Mouse (Mus musculus): ENCODE measurements around the gene Srcin1.

Srcin1 gene

DNA sequence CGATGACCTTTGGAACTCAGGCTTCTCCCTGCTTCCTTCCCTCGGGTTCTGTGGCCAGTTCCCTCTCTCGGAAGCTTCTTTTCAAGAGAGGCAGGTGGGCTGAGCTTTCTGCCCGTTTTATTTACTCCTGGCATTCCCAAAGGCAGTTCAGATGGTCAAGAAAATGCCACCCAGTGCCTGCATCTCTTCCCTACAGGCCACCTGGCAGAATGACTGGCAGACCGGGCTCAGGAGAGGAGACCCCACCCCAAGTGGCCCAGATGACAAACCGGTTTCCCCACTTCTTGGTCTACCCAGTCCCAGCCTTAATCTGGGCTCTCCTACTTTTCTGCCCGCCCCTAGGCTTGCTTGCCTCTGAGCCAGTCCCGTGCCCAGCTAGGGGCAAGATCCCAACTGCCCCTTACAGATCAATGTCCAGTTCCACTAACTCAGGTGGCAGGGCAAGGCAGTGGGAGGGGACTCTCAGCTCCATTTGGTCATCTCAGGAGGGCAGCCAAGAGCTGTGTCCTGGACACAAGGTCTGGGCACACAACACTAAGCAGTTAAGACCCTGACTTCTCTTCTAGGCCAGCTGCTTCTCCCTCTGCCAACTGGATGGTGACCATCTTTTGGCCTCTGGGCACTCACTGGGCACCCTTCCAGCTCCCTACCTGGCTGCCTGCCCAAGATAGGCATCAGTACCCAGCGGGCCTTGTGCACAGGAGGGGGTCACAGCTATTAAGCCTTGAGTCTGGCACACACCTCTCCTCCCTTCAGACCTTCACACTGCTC, at the start of gene Srcin1:
Gene Srcin1, minus strand, starts transcription at position 51 of the 771 bp plus-strand sequence.
- peak; percentile 66 to 79 for DNase-seq

DNA sequence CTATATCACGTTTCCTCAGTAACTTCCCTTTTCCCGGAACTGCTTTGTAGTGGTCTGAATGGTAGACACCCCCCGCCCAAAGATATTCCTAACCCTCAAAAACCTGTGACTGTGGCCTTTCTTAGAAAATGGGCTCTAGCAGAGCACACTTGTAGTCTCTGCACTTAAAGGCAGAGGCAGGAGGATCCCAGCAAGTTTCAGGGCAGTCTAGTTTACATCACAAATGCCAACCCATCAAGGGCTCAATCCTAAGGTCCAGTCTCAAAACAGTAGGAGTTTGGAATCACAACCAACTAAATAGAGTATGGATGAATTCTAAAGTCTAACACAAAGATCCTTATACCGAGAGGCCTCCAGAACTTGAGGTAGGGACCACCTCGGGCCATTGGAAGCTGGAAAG, 49.6 kb upstream of the Srcin1 start:
- no peak for DNase-seq

DNA sequence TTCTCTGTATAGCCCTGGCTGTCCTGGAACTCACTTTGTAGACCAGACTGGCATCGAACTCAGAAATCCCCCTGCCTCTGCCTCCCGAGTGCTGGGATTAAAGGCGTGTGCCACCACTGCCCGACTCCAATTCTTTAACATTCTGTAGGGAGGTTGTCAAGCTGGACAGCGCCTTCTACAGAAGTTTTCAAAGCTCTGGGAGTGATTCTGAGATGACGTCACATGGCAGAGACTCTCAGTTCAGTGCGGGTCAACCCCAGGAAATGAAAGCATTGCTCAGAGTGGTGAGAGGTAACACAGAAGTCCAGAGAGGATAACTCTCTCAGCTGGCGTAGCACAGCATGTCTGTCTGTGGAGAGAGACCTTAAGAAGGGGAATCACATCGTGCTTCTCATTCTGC, 47.2 kb upstream of the Srcin1 start:
- DNase-seq: no peak

DNA sequence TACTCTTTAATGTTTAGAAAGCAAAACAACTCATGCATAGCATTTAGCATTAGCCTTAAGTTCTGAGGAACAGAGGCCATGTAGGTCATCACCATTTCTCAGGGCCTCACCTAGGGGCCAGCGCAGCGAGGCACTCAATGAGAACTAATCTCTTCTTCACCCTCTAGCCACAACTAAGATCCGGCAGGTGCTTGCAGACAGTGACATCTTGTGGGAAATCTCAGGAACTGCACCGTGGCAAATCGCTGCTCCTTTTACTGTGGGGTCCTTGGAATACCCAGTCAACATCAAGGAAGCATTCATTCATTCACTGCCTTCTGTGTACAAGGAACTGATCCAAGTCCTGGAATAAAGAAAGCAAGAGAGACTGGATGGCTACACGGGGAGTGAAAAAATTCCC, 46.5 kb upstream of the Srcin1 start:
- peak; percentile 65 to 67 for DNase-seq

DNA sequence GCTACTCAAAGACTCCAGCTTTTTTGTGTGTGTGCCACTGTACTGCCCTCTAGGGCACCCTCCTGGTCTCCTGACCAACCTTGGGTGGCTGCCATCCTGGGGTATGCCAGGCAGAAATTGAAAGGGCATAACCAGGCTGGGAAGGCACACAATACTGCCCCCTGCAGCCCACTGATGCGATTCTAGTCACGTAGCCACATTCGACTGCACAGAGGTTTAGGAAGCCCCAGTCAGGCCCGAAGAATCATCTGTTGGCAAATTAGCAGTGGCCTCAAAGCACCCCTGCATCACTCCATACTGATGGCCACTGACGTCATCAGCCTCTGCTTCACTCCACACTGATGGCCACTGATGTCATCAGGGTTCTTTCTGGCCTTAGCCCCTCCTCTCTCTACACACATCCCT, 43.4 kb upstream of the Srcin1 start:
- peak; percentile 76 to 81 for DNase-seq

DNA sequence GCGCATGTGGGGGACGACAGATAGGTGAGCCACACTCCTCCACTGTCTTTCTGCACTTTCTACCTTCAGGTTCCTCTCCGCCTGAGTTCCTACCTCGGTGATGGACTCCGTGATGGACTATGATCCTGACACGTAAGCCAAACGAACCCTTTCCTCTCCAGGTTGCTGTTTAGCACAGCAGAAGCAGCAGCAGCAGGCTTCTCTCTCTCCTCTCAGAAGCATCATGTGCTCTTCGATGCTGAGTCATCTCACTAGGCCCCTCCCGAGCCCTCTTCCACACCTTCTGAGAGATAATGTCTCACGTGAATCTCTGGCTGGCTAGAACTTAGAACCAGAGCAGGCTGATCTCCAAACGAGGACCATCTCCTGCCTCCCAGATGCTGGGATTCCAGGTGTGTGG, 42.4 kb upstream of the Srcin1 start:
- no peak for DNase-seq

DNA sequence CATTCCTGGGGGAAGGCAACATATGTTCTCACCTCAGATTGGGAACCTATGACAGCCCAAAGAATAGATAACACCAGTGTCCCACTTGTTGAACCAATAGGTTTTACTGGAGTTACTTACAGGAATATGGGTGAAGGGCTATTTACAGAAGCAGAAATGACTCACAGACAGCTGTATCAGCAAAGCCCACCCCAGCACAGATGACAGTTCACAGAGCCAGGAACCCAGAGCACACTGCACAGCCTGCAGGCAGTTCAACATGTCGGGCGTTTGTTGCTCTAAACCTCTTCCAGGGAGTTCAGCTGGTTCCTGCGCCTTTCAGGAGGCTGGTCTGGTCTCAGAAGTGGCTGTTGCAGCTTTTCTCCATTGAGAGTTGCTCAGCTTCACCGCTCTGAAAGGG, 39.3 kb upstream of the Srcin1 start:
- DNase-seq: no peak

DNA sequence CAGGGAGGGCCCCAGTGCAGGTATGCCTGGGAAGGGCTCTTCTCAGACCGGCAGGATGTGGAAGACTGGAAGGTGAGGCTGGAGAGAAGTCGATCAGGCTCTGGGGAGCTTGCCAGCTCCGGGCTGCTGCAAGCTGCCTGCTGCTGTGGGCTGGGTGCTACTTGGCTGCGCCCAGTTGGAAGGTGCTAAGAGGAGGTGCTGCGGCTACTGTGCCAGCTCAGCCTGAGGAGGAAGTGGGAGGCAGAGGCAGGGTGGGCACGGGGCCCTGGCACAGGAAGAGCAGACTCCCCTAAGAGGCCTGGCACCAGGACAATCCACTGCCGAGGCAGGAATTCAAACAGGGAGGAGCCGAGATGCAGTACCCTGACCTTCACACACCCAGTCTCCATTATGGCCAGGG, 35.1 kb upstream of the Srcin1 start:
- DNase-seq: peak; percentile 37 to 57

DNA sequence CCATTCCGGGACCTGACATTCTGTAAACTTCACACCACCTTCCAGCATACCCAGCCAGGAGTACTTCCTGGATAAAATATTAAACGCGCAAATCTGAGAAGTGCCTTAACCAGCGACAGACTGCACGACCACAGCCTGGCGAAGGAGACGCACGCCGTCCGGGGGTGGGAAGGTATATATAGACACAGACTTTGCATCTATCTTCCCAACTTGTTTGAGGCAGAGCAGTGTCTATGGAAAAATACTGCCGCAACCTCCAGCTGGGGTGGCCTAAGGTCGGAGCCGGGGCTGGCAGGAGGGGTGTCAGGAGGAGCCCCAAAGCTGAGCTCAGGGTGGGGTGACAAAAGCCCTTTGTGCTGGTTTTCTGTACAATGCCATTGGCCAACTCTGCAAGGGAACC, 33.8 kb upstream of the Srcin1 start:
- no peak for DNase-seq

DNA sequence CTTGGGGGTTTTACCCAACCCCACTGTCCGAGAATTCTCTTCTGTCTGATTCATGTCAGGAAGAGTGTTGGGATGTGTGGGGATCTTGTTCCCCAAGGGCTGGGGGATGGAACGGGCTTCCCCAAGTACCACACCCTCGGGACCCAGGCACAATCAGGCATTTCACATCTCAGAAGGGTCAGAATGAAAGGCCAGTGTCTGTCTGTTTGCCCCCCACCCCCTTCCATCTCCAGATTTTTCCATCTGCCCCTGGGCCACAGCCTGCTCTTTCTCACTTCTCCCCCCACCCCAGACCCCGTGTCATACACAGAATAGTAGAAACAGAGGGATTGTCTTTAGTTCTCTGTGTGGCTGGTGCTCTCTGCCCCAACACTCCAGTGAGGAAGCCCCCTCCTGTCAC, 32.9 kb upstream of the Srcin1 start:
- no peak for DNase-seq

DNA sequence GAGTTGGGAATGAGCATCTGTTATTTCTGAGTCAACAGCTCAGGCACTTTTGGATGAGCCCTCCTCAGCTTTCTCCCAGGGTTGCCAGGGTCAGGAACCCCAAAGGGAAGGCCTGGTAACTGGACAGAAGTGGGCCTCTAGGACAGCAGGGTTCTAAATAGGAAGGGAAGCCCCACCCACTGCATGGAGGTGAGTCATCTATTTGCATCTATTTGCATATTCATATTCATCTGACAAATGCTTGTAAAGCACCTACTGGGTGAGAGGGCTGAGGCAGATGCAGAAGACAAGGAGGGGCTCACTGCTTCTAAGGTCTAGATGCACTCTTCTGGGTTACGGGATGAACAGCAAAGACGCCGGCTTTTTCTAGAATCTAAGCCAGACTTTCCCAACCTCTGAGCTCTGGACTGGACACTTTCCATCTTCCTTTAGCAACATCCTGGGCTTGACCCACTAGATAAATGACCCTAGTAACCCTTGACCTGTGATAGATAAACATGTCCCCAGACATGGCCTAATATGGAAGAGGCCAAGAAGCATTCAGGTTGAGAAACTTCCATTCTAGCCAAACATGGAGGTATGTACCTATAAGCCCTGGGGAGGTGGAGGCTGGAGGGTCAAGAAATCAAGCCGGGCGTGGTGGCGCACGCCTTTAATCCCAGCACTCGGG, 31.2 kb upstream of the Srcin1 start:
- no peak for DNase-seq

DNA sequence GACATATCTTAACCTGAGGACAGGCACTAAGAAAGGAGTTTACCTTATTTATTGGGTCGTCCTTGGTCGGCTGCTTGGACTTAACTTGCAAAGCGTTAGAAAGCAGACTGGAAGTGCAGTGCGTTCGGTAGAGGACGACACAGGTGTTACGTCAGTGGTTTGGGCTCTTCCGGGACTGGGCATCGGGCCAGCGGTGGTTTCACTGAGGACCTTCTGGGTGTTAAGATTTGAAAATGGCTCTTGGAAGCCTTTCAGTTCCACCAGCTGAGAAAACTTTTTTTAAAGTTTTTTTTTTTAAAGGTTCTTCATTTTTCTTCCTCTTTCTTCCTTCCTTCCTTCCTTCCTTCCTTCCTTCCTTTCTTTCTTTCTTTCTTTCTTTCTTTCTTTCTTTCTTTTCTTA, 27.9 kb upstream of the Srcin1 start:
- peak; percentile 71 to 77 for DNase-seq

DNA sequence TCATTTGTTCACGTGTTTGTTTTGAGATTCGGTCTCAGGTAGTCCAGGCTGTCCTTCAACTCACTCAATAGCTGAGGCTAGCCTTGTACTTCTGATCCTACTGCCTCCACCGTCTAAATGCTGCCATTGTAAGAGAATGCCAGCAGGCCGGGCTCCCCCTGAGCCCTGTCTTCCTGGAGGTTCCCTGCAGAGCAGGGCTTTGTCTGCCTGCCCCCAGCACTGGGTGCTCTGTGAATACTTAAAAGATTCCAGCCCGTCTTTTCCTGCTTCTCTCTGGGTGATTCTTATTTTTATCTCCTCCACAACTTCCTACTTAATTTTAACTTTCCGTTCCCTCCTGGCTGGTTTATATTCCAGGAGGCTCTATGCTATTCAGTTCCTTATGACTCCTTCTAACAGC, 26.2 kb upstream of the Srcin1 start:
- DNase-seq: no peak

DNA sequence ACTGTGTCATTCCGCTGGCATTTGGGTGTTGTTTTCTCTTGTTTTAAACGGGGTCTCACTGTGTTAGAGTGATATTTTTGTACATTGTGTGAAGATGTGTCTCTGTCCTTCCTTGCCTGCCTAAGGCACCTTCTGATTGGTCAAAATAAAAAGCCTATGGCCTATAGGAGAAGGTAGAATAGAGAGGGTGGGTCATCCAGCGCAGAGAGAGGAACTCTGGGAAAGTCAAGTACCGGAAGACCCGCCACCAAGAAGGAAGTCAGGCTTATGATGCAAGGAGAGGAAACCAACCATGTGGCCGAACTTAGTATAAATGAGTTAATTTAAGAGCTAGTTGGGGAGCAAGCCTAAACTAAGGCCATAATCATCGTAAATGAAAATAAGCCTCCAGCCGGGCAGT, 23.1 kb upstream of the Srcin1 start:
- no peak for DNase-seq

DNA sequence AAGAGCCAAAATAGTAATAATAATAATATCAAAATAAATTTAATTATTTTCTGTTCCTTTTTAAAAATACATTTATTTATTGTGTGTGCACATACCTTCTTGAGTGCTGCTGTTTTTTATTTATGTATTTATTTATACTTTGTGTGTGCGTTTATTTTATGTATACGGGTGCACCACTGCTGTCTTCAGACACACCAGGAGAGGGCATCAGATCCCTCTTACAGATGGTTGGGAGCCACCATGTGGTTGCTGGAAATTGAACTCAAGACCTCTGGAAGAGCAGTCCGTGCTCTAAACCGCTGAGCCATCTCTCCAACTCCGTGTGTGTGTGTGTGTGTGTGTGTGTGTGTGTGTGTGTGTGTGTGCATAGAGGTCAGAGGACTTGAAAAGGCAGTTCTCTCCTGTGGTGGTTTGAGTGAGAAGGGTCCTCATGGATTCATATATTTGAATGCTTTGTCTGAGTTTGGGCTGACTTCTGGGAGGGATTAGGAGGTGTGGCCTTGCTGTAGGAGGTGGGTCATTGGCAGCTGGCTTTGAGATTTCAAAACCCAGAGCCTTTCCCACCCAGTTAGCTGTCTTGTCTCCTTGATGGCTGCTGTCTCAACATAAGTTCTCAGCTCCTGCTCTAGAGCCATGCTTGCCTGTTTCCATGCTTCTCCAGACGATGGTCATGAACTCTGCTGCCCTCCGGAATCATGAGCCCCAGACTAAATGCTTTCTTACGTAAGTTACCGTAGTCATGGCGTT, 22.1 kb upstream of the Srcin1 start:
- DNase-seq: no peak

DNA sequence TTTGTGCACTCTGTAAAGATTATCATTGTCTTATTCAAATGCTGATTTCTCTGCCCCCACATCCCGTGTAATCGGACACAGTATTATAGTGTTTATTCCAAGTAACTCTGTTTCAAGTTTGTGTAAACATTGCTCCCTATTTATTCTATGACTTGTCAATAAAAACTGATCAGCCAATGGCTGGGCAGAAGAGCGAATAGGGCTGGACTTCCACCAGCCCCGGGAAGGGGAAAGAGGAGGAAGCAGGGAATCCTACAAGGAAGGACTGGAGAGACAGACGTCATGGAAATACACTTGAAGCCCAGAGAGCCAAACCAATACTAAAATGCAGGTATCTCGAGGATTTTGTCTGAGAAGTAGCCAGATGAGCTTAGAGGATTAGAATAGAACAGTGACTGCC, 18.1 kb upstream of the Srcin1 start:
- DNase-seq: peak; percentile 72 to 84

DNA sequence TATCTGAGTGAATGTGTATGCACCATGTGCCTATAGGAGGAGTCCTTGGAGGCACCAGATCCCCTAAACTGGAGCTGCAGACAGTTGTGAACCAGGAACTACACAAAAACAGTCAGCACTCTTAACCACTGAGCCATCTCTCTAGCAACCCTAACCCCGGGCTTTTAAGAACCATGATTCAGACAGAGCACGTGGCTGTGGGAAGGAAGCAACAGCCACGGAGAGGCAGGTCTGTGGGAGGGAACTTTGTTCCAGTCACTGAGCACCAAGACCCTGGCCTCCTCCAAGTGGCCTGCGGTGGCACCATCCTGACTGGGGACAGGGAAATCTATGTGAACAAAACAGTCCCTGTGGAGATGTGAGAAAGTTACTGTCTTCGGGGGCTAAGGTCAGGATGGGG, 15.9 kb upstream of the Srcin1 start:
- DNase-seq: no peak

DNA sequence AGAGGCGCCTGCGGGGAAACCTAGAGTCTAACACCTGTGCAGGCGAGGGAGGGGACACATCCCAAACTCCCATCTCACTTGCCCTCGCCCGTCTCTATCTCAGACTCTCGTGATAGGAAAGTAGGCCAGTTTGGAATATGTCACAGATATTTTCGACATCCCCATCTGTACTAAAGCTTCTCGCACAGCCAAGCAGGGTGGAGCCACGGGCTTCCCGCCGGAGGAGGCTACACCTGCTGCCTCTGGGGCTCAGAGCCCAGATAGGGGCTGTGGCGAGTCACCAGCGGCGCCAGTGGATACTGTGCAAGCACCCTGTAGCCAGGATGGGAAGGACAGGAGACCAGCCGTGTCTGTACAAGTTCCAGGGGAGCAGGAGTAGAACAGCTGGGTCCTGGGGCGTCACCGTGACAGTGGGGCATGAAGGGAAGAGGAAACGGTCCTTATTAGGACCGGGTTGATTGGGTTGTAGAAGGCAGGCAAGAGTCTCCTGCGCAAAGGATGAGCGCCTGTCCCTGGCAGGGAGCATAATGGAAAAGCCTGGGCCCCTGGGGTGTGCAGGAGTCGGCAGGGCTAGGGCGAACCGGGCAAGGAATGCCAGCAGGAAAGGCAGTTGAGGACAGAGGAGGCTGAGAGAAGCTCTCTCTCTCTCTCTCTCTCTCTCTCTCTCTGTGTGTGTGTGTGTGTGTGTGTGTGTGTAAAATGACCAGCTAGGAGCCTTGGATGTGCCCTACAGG, 14.4 kb upstream of the Srcin1 start:
- no peak for DNase-seq

DNA sequence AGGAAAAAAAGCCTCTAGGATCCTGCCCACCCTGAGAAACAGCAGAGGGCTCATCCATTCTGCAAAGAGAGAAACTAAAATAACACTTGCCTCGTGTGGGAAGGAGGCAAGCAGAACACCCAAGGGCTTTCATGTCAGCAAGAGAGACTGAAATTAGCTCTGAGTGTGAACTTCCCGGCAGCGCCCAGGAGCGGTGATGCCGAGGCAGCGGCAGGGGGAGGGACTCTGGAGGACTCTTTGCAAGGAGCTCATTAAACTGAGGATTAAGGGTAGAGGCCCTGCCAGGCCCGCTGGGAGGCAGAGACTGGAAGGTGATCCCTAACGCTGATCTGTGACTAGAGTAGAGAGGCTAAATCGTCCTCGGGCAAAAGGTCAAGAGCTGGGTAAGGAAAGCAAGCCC, 13.2 kb upstream of the Srcin1 start:
- peak; percentile 56 to 71 for DNase-seq

DNA sequence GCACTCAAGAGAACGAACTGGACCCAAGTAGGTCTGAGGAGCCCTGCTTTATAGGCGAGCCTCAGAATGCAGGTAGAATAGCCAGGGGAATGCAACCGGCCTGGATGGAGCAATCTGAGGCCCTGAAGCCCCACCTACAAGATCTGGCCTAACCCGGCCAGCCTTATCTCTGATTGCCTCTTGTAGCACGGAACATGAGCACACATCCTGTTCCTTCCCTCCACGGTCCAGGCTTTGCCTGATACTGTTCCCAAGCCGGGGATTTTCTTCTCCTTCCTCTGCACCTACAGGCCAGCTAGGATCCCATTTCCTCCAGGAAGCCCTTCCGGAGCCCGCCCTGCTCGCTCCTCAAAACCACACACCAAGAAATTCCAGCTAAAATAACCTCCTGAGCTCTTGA, 9.9 kb upstream of the Srcin1 start:
- peak; percentile 84 to 90 for DNase-seq

DNA sequence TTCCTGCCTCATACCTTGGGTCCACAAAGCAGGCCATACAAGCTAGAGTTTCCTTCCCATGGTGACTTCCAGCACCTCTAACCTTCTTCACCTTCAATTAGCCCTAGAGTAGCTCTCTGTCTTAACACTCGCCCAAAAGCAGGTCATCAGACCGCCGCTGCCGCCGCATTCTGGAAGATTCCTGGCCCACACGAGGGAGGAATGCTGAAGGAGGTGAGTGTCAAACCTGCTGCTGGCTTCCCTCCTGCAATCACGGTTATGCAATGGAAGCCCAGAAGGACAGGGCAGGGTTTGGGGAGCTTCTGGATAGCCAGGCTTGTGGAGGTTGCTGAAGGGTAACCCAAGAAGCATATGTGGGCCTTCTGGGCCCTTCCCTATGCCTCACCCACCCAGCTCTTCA, 8.5 kb upstream of the Srcin1 start:
- DNase-seq: peak; percentile 53 to 62

DNA sequence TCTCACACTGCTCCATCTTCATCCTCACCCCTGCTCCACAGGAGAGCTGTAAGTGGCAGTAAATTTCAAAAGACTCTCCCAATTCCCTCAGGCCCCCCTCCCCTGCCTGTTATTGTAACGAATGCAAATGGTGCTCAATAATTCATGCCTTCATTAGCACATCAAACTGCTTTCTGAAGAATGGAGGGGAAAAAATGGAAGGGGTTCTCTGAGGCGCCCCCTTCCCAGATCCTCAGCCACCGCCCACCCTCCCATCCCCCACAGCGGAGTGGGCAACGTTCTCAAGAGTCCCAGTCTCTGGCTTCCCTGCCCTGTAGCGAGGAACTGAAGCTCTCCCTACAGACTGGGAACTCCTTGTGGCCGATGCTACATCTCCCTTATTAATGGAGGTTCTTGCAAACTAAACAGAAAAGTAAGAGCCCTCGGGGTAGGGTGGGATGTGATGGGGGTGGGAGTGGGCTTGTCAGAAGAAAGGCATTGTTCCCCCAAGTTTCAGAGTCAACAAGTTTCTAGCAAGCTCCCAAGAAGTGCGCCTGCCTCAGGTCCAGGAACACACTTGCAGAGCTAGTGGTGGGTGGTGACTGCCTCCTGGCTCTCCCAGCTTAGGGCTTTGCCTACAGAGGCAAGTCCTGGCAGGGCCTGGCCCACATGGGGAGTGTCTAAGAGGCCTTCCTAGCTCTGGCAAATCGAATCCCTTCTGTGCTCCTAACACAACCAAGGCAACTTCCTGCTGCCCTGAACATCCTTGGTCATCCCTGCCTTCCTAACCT, 3.3 kb upstream of the Srcin1 start:
- DNase-seq: no peak
